8 mouse cellular contexts compared by ENCODE assay signal in the genomic region with DNA sequence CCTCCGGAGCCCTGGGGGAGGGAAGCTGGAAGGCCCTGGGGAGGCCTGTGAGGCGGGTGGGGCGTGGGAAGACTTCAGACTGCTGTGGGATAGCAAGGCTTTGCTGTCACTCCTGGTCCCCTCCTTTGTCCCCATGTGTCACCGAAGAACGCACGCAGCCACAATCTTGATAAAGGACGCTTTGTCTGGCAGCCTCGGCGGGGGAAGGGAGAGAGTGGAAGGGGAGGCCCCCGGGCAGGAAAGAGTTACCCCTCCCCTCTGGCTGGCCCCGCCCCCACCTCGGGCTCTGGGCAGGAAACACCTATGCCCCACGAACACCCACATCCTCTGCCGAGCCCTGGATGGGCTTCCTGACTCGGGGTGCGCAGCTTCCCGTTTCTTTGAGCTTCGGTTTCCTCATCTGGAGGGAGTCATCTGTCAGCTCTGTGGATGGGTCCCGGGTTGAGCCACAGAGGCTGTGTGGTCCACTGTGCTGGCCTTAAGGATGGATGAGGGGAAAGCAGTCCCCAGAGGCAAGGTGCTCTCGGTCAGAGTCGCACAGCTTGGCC.
DNase-seq lines count a peak whose midpoint lies in the region; ATAC-seq lines count a peak whose summit lies in the region.

No protein-coding gene starts in this region.

- peak overlapping the region; percentile 51; the same call in 1 of the 2 replicates for H3K27ac ChIP-seq in stomach, embryonic 15.5 days

- H3K4me2 ChIP-seq in stomach, embryonic 15.5 days, result peak overlapping the region; percentile 52

- H3K9ac ChIP-seq in stomach, embryonic 15.5 days, result no peak overlapping the region

- no peaks in the 10 kb centered on the region for H3K36me3 ChIP-seq in stomach, embryonic 15.5 days

- WGBS in stomach, embryonic 15.5 days, result 3% methylated on average over 21 of the region's 21 CpGs

- intact Hi-C loops in heart, postnatal 14 days (cut with DNase I), result loop anchor here (2.0 kb wide), 1 partner anchor 92 kb away; a partner anchor contains a TSS

- H3K4me1 ChIP-seq in stomach, embryonic 15.5 days, result peaks cover 39% of the 10 kb centered on the region

- peak; percentile 38; the same call in 1 of the 2 replicates for ATAC-seq in stomach, embryonic 15.5 days (ENCODE audit: insufficient read depth, low FRiP score, low read depth)

- no peaks in the 10 kb centered on the region for H3K9me3 ChIP-seq in stomach, embryonic 15.5 days

- H3K4me3 ChIP-seq in stomach, embryonic 15.5 days (replicated peaks), result peak overlapping the region; percentile 33

- peak; percentile 87 for DNase-seq in MEL-GATA-1-ER (ENCODE audit: extremely low read depth, low read depth)
- peak; percentile 87 for DNase-seq in embryo, embryonic 10.5 days (ENCODE audit: low spot score)
- peak; percentile 53 to 63 for DNase-seq in heart, postnatal 14 days
- DNase-seq in kidney, postnatal 4 days, result peak; percentile 69 to 82
- peak; percentile 73 for DNase-seq in mesoderm, embryonic 11.5 days (ENCODE audit: low read depth, low spot score)
- no peak for DNase-seq in urinary bladder, postnatal 10 days (ENCODE audit: low spot score)
- DNase-seq in cerebellum, postnatal 4 days (ENCODE audit: low spot score in 2 of 2), result no peak

- 0 out of 2 replicates have a peak, but pooled peaks cover 2% of the 10 kb centered on the region for H3K27me3 ChIP-seq in stomach, embryonic 15.5 days (replicated peaks)

Comparison
In these comparisons a context has a peak if more than half of its experiments do, and no peak if none do; other contexts are left out.
1. DNase-seq: peak in MEL-GATA-1-ER (single experiment), embryo, embryonic 10.5 days (single experiment), heart, postnatal 14 days (2 of 2), kidney, postnatal 4 days (2 of 2) and mesoderm, embryonic 11.5 days (single experiment); none in urinary bladder, postnatal 10 days (single experiment) and cerebellum, postnatal 4 days (0 of 2).